Mouse (Mus musculus) kidney, embryonic 15.5 days (tissue): ENCODE data around the gene Kcnj2. TPM values are rescaled to one million over a fixed set of nuclear protein-coding genes. Genes with fewer than 3 reads are reported as not detected.

Source experiments
- ATAC-seq: fragments of 200-750 bp; cut with Nextera tagmentation; replicated peaks from 2 replicates; pipeline ENCODE4 v1.8.0; 2017; ENCODE audit warnings: moderate TSS enrichment; ENCODE audit not compliant: low FRiP score
- H3K27ac ChIP-seq: fragments of 300-500 bp; sonication (generic); 2 replicates; pipeline ENCODE4 v1.5.1; 2015; ENCODE audit warnings: mild to moderate bottlenecking, inconsistent platforms
- H3K27me3 ChIP-seq: fragments of 300-500 bp; sonication (generic); 2 replicates; pipeline ENCODE4 v1.6.1; 2015; ENCODE audit warnings: inconsistent platforms
- H3K36me3 ChIP-seq: fragments of 300-500 bp; sonication (generic); 2 replicates; pipeline ENCODE4 v1.6.1; 2015; ENCODE audit warnings: inconsistent platforms
- H3K4me1 ChIP-seq: fragments of 300-500 bp; sonication (generic); 2 replicates; pipeline ENCODE4 v1.6.1; 2015; ENCODE audit warnings: inconsistent platforms
- H3K4me2 ChIP-seq: fragments of 300-500 bp; sonication (generic); 2 replicates; pipeline ENCODE4 v1.6.1; 2015; ENCODE audit warnings: moderate library complexity, mild to moderate bottlenecking, inconsistent platforms
- H3K4me3 ChIP-seq: fragments of 300-500 bp; sonication (generic); replicated peaks from 2 replicates; pipeline ENCODE4 v1.5.1; 2015; ENCODE audit warnings: mild to moderate bottlenecking, inconsistent platforms
- H3K9ac ChIP-seq: fragments of 300-500 bp; sonication (generic); 2 replicates; pipeline ENCODE4 v1.6.1; 2015; ENCODE audit warnings: mild to moderate bottlenecking, inconsistent platforms
- H3K9me3 ChIP-seq: fragments of 300-500 bp; sonication (generic); replicated peaks from 2 replicates; pipeline ENCODE4 v1.6.1; 2016; ENCODE audit warnings: inconsistent platforms
- WGBS: fragments of 180-500 bp; shearing (Covaris S2); methylation state at CpG from one replicate; pipeline ENCODE4 v1.1.7; 2015; ENCODE audit warnings: mixed read lengths; 5-methylcytosine and 5-hydroxymethylcytosine counted together
- polyA plus RNA-seq: library from polyadenylated mRNA; unstranded; fragments of >200 nt; fragmentation: Nextera tagmentation; extraction: Ambion mirVana; gene quantifications from 2 replicates; pipeline ENCODE4 v1.2.1, GENCODE M21; 2015

The Kcnj2 gene
- polyA plus RNA-seq, 1 experiment from 2014 or later, result 2.5 TPM

GRCm38 (mm10) chr11:111096612-111097011 is 30.6 kb downstream of the Kcnj2 start:
- peaks cover 5% of the 10 kb centered on the region; the same call in 1 of the 2 replicates for H3K27me3 ChIP-seq
- H3K36me3 ChIP-seq, result no peaks in the 10 kb centered on the region
- 90% methylated on average over 5 of the region's 5 CpGs for WGBS
- H3K27ac ChIP-seq, result no peak overlapping the region
- no peak for ATAC-seq
- no peaks in the 10 kb centered on the region for H3K9me3 ChIP-seq
- H3K4me1 ChIP-seq, result no peaks in the 10 kb centered on the region
- H3K4me2 ChIP-seq, result no peak overlapping the region
- H3K4me3 ChIP-seq, result no peak overlapping the region
- no peak overlapping the region for H3K9ac ChIP-seq

GRCm38 (mm10) chr11:111100131-111100530 is 34.2 kb downstream of the Kcnj2 start:
- Histone ChIP-seq H3K27me3 (no peaks in the 10 kb centered on the region), H3K4me1 (no peaks in the 10 kb centered on the region), H3K9ac (no peak overlapping the region), H3K27ac (no peak overlapping the region), H3K9me3 (no peaks in the 10 kb centered on the region), H3K36me3 (no peaks in the 10 kb centered on the region), H3K4me2 (no peak overlapping the region), H3K4me3 (no peak overlapping the region)
- WGBS, result 93% methylated on average over 2 of the region's 2 CpGs
- ATAC-seq, result no peak

- H3K27me3 ChIP-seq, result no peaks in the 10 kb centered on the region
- no peaks in the 10 kb centered on the region for H3K4me1 ChIP-seq
- H3K9me3 ChIP-seq, result no peaks in the 10 kb centered on the region
- H3K9ac ChIP-seq, result no peak overlapping the region
- no peak for ATAC-seq
- H3K4me3 ChIP-seq, result no peak overlapping the region
- no peaks in the 10 kb centered on the region for H3K36me3 ChIP-seq
- H3K4me2 ChIP-seq, result no peak overlapping the region
- H3K27ac ChIP-seq, result no peak overlapping the region
- whole genome bisulfite sequencing, result 53% methylated on average over 4 of the region's 4 CpGs
These were observed 34.7 kb downstream of the Kcnj2 start for GRCm38 (mm10) chr11:111100651-111101050.

GRCm38 (mm10) chr11:111101620-111102176 is 35.7 kb downstream of the Kcnj2 start:
- H3K27me3 ChIP-seq, result no peaks in the 10 kb centered on the region
- H3K9ac ChIP-seq, result no peak overlapping the region
- H3K27ac ChIP-seq, result no peak overlapping the region
- H3K4me2 ChIP-seq, result no peak overlapping the region
- no peak overlapping the region for H3K4me3 ChIP-seq
- no peaks in the 10 kb centered on the region for H3K36me3 ChIP-seq
- 87% methylated on average over 9 of the region's 9 CpGs for WGBS
- no peaks in the 10 kb centered on the region for H3K4me1 ChIP-seq
- ATAC-seq, result no peak
- no peaks in the 10 kb centered on the region for H3K9me3 ChIP-seq

- no peak overlapping the region for H3K4me3 ChIP-seq
- no peaks in the 10 kb centered on the region for H3K9me3 ChIP-seq
- no peaks in the 10 kb centered on the region for H3K4me1 ChIP-seq
- H3K27ac ChIP-seq, result no peak overlapping the region
- H3K4me2 ChIP-seq, result no peak overlapping the region
- ATAC-seq, result no peak
- no peak overlapping the region for H3K9ac ChIP-seq
- no peaks in the 10 kb centered on the region for H3K27me3 ChIP-seq
- H3K36me3 ChIP-seq, result no peaks in the 10 kb centered on the region
- WGBS, result 63% methylated on average over 2 of the region's 2 CpGs
These were observed 38.5 kb downstream of the Kcnj2 start for GRCm38 (mm10) chr11:111104422-111104821.

- Histone ChIP-seq H3K9ac (no peak overlapping the region), H3K27ac (no peak overlapping the region), H3K4me3 (no peak overlapping the region), H3K4me2 (no peak overlapping the region), H3K9me3 (no peaks in the 10 kb centered on the region), H3K4me1 (no peaks in the 10 kb centered on the region), H3K27me3 (no peaks in the 10 kb centered on the region), H3K36me3 (no peaks in the 10 kb centered on the region)
- WGBS, result 69% methylated on average over 9 of the region's 9 CpGs
- no peak for ATAC-seq
These were observed 42.2 kb downstream of the Kcnj2 start for GRCm38 (mm10) chr11:111108130-111108529.

GRCm38 (mm10) chr11:111121514-111121913 is 55.5 kb downstream of the Kcnj2 start:
- Histone ChIP-seq H3K9ac (no peak overlapping the region), H3K9me3 (no peaks in the 10 kb centered on the region), H3K27me3 (no peaks in the 10 kb centered on the region), H3K27ac (no peak overlapping the region), H3K36me3 (no peaks in the 10 kb centered on the region), H3K4me2 (no peak overlapping the region), H3K4me1 (peaks cover 17% of the 10 kb centered on the region), H3K4me3 (no peak overlapping the region)
- WGBS, result 65% methylated on average over 9 of the region's 9 CpGs
- ATAC-seq, result no peak

GRCm38 (mm10) chr11:111123324-111123723 is 57.4 kb downstream of the Kcnj2 start:
- H3K4me3 ChIP-seq, result no peak overlapping the region
- H3K27me3 ChIP-seq, result no peaks in the 10 kb centered on the region
- ATAC-seq, result no peak
- no peak overlapping the region for H3K9ac ChIP-seq
- H3K4me2 ChIP-seq, result no peak overlapping the region
- H3K27ac ChIP-seq, result no peak overlapping the region
- H3K36me3 ChIP-seq, result no peaks in the 10 kb centered on the region
- peaks cover 17% of the 10 kb centered on the region for H3K4me1 ChIP-seq
- no peaks in the 10 kb centered on the region for H3K9me3 ChIP-seq
- 19% methylated on average over 4 of the region's 4 CpGs for WGBS

- peaks cover 14% of the 10 kb centered on the region for H3K4me1 ChIP-seq
- WGBS, result 88% methylated on average over 5 of the region's 5 CpGs
- H3K9me3 ChIP-seq, result no peaks in the 10 kb centered on the region
- H3K4me3 ChIP-seq, result no peak overlapping the region
- no peak overlapping the region for H3K9ac ChIP-seq
- no peak for ATAC-seq
- H3K27me3 ChIP-seq, result no peaks in the 10 kb centered on the region
- H3K4me2 ChIP-seq, result no peak overlapping the region
- H3K36me3 ChIP-seq, result no peaks in the 10 kb centered on the region
- no peak overlapping the region for H3K27ac ChIP-seq
These were observed 60.0 kb downstream of the Kcnj2 start for GRCm38 (mm10) chr11:111125963-111126362.

Other genes starting within 250 kb of the Kcnj2 start
- gene Kcnj16, start 98.1 kb upstream of the Kcnj2 start, polyA plus RNA-seq, result 8.7 and 9.5 TPM in 2 replicates